Mouse (Mus musculus) small intestine, adult 2 months (tissue): Measurements from ENCODE around the gene Acot7.

Experiments used
- CTCF ChIP-seq: fragments of 200-500 bp; IDR thresholded peaks from 2 replicates; pipeline ENCODE4 v1.5.1; 2012; ENCODE audit warnings: low read depth, mild to moderate bottlenecking, control low read depth, inconsistent platforms, low read length, moderate library complexity, mixed read lengths; ENCODE audit not compliant: insufficient replicate concordance, insufficient read length; ENCODE audit errors: extremely low read depth
- POLR2A ChIP-seq: fragments of 200-500 bp; IDR thresholded peaks from 2 replicates; pipeline ENCODE4 v1.6.1; 2012; ENCODE audit warnings: low read depth, mild to moderate bottlenecking, control low read depth, inconsistent platforms, low read length, moderate library complexity

GRCm38 (mm10) chr4:152140441-152140840 is 37.5 kb upstream of the Acot7 start:
- TF ChIP-seq POLR2A, result no peak
- peak; percentile 70; the same call in 1 of the 2 replicates for TF ChIP-seq CTCF
